Mouse (Mus musculus) gastrocnemius, postnatal 36 days (tissue): ENCODE data around the gene Dstyk. TPM values are rescaled to one million over a fixed set of nuclear protein-coding genes. Genes with fewer than 3 reads are reported as not detected.

Experiments
- DNase-seq, 2 experiments: peaks; one replicate each; pipeline ENCODE4 v3.0.0; 2022
- intact Hi-C: fragments of 180-260 bp; cut with DNase I; formaldehyde crosslinking; loops from one replicate; pipeline ENCODE4 v1.15.1; 2025
- long read RNA-seq, 2 experiments: library from polyadenylated mRNA; stranded (forward); transcript quantifications; one replicate each; pipeline ENCODE4 v2.0.0; 2021
- total RNA-seq, 2 experiments: library from RNA; stranded (reverse); gene quantifications; 2 replicates each; pipeline ENCODE4 v1.2.3; 2021

Dstyk gene
- total RNA-seq, result 1 to 10 TPM; 8.9 to 9.2 TPM
- long read RNA-seq, experiment 1, partial matches to known transcripts, result 0 of 5 reads
- long read RNA-seq, experiment 1, other reads (novel, unspliced or antisense), result 5 of 5 reads
- long read RNA-seq, experiment 2, full-length matches to known transcripts, result 1 of 6 reads
- long read RNA-seq, experiment 2, partial matches to known transcripts, result 0 of 6 reads
- long read RNA-seq, experiment 2, other reads (novel, unspliced or antisense), result 5 of 6 reads

- peak; percentile 85 to 92 for DNase-seq
- intact Hi-C loops, result loop anchor here (2.0 kb wide), 2 partner anchors 17 to 59 kb away; partner anchors contain the start of gene Rbbp5
Observed at GRCm38 (mm10) chr1:132417319-132418251, at the start of gene Dstyk. Gene Dstyk (plus strand): TSS chr1:132417555.

- intact Hi-C loops, result loop anchor here (2.0 to 5.0 kb wide), 3 partner anchors 23 to 153 kb away; partner anchors contain the start of gene Tmcc2
- DNase-seq, result peak; percentile 63 to 82
Observed at GRCm38 (mm10) chr1:132367692-132368506, 49.5 kb upstream of the Dstyk start.

- intact Hi-C loops, result no loop called here
- no peak for DNase-seq
Observed at GRCm38 (mm10) chr1:132370681-132371173, 46.6 kb upstream of the Dstyk start.

GRCm38 (mm10) chr1:132371298-132372081 is 45.9 kb upstream of the Dstyk start:
- intact Hi-C loops, result no loop called here

GRCm38 (mm10) chr1:132372354-132372753 is 45.0 kb upstream of the Dstyk start:
- DNase-seq, result no peak
- intact Hi-C loops, result no loop called here

More at GRCm38 (mm10) chr1:132371298-132372081, 45.9 kb upstream of the Dstyk start:
- DNase-seq, result peak in 1 of 2 experiments; percentile 12

GRCm38 (mm10) chr1:132372896-132373534 is 44.3 kb upstream of the Dstyk start:
- intact Hi-C loops, result no loop called here
- DNase-seq, result peak in 1 of 2 experiments; percentile 18

GRCm38 (mm10) chr1:132374140-132374872 is 43.0 kb upstream of the Dstyk start:
- DNase-seq, result no peak
- intact Hi-C loops, result no loop called here

- intact Hi-C loops, result no loop called here
- no peak for DNase-seq
Observed at GRCm38 (mm10) chr1:132374873-132375244, 42.5 kb upstream of the Dstyk start.

- no peak for DNase-seq
- intact Hi-C loops, result no loop called here
Observed at GRCm38 (mm10) chr1:132375256-132375655, 42.1 kb upstream of the Dstyk start.

GRCm38 (mm10) chr1:132376211-132377054 is 40.9 kb upstream of the Dstyk start:
- intact Hi-C loops, result no loop called here
- DNase-seq, result peak in 1 of 2 experiments; percentile 13

- intact Hi-C loops, result no loop called here
Observed at GRCm38 (mm10) chr1:132377055-132377365, 40.3 kb upstream of the Dstyk start.

GRCm38 (mm10) chr1:132377811-132378210 is 39.5 kb upstream of the Dstyk start:
- no peak for DNase-seq
- intact Hi-C loops, result no loop called here

More at GRCm38 (mm10) chr1:132377055-132377365, 40.3 kb upstream of the Dstyk start:
- peak in 1 of 2 experiments; percentile 17 for DNase-seq

- intact Hi-C loops, result no loop called here
- peak in 1 of 2 experiments; percentile 11 for DNase-seq
Observed at GRCm38 (mm10) chr1:132380550-132381100, 36.7 kb upstream of the Dstyk start.

GRCm38 (mm10) chr1:132381929-132382328 is 35.4 kb upstream of the Dstyk start:
- DNase-seq, result peak in 1 of 2 experiments; percentile 12
- intact Hi-C loops, result no loop called here

- DNase-seq, result peak in 1 of 2 experiments; percentile 50
- intact Hi-C loops, result no loop called here
Observed at GRCm38 (mm10) chr1:132384001-132384554, 33.3 kb upstream of the Dstyk start.

- intact Hi-C loops, result no loop called here
- peak in 1 of 2 experiments; percentile 13 for DNase-seq
Observed at GRCm38 (mm10) chr1:132385266-132385665, 32.1 kb upstream of the Dstyk start.

GRCm38 (mm10) chr1:132385711-132386110 is 31.6 kb upstream of the Dstyk start:
- DNase-seq, result no peak
- intact Hi-C loops, result no loop called here
